Mouse (Mus musculus): ENCODE measurements around the gene Lhx5. TPM values are rescaled to one million over a fixed set of nuclear protein-coding genes. Genes with fewer than 3 reads are reported as not detected.

Lhx5 gene
- polyA plus RNA-seq, 1 experiment from 2014 or later = 45.2 TPM

- Histone ChIP-seq H3K27ac (replicated peaks) (no peak overlapping the region; the same call in 1 of the 2 replicates), H3K4me1 (no peaks in the 10 kb centered on the region), H3K9me3 (0 out of 2 replicates have a peak, but pooled peaks cover 2% of the 10 kb centered on the region), H3K4me2 (replicated peaks) (no peak overlapping the region), H3K4me3 (no peak overlapping the region), H3K27me3 (peaks cover 68% of the 10 kb centered on the region), H3K9ac (replicated peaks) (no peak overlapping the region), H3K36me3 (no peaks in the 10 kb centered on the region)
- no peak for ATAC-seq (ENCODE audit: low FRiP score, low read depth)
- WGBS = 56% methylated on average over 13 of the region's 13 CpGs
Measured at GRCm38 (mm10) chr5:120447305-120447704, 15.8 kb downstream of the Lhx5 start.

- H3K4me2 ChIP-seq (replicated peaks) = no peak overlapping the region
- H3K9ac ChIP-seq (replicated peaks) = no peak overlapping the region
- WGBS = 80% methylated on average over 14 of the region's 14 CpGs
- ATAC-seq (ENCODE audit: low FRiP score, low read depth) = no peak
- no peaks in the 10 kb centered on the region for H3K36me3 ChIP-seq
- no peak overlapping the region for H3K27ac ChIP-seq (replicated peaks)
- no peak overlapping the region for H3K4me3 ChIP-seq
- no peaks in the 10 kb centered on the region for H3K4me1 ChIP-seq
- H3K9me3 ChIP-seq = no peaks in the 10 kb centered on the region
- peaks cover 78% of the 10 kb centered on the region for H3K27me3 ChIP-seq
Measured at GRCm38 (mm10) chr5:120454756-120455337, 23.3 kb downstream of the Lhx5 start.

GRCm38 (mm10) chr5:120456253-120456652 lies 24.8 kb downstream of the Lhx5 start:
- H3K4me1 ChIP-seq = no peaks in the 10 kb centered on the region
- no peaks in the 10 kb centered on the region for H3K36me3 ChIP-seq
- H3K27ac ChIP-seq (replicated peaks) = no peak overlapping the region
- no peak overlapping the region for H3K9ac ChIP-seq (replicated peaks)
- H3K4me3 ChIP-seq = no peak overlapping the region
- H3K27me3 ChIP-seq = peaks cover 83% of the 10 kb centered on the region
- 24% methylated on average over 1 of the region's 1 CpGs for WGBS
- no peak overlapping the region for H3K4me2 ChIP-seq (replicated peaks)
- H3K9me3 ChIP-seq = no peaks in the 10 kb centered on the region
- no peak for ATAC-seq (ENCODE audit: low FRiP score, low read depth)

GRCm38 (mm10) chr5:120456841-120457554 lies 25.5 kb downstream of the Lhx5 start:
- no peak for ATAC-seq (ENCODE audit: low FRiP score, low read depth)
- Histone ChIP-seq H3K4me1 (no peaks in the 10 kb centered on the region), H3K4me3 (no peak overlapping the region), H3K27ac (replicated peaks) (no peak overlapping the region), H3K9ac (replicated peaks) (no peak overlapping the region), H3K36me3 (no peaks in the 10 kb centered on the region), H3K27me3 (peaks cover 87% of the 10 kb centered on the region), H3K9me3 (no peaks in the 10 kb centered on the region), H3K4me2 (replicated peaks) (no peak overlapping the region)
- 50% methylated on average over 7 of the region's 7 CpGs for WGBS

GRCm38 (mm10) chr5:120457628-120458027 lies 26.1 kb downstream of the Lhx5 start:
- Histone ChIP-seq H3K4me3 (no peak overlapping the region), H3K9ac (replicated peaks) (no peak overlapping the region), H3K9me3 (no peaks in the 10 kb centered on the region), H3K27me3 (peaks cover 92% of the 10 kb centered on the region), H3K27ac (replicated peaks) (no peak overlapping the region), H3K4me1 (no peaks in the 10 kb centered on the region), H3K4me2 (replicated peaks) (no peak overlapping the region), H3K36me3 (no peaks in the 10 kb centered on the region)
- peak; percentile 48; the same call in 1 of the 2 replicates for ATAC-seq (ENCODE audit: low FRiP score, low read depth)
- 7% methylated on average over 9 of the region's 9 CpGs for WGBS

- Histone ChIP-seq H3K36me3 (no peaks in the 10 kb centered on the region), H3K27me3 (peaks cover 88% of the 10 kb centered on the region), H3K4me1 (no peaks in the 10 kb centered on the region), H3K9me3 (no peaks in the 10 kb centered on the region), H3K4me3 (no peak overlapping the region), H3K9ac (replicated peaks) (no peak overlapping the region), H3K4me2 (replicated peaks) (no peak overlapping the region), H3K27ac (replicated peaks) (no peak overlapping the region)
- 81% methylated on average over 10 of the region's 10 CpGs for WGBS
- peak; percentile 29; the same call in 1 of the 2 replicates for ATAC-seq (ENCODE audit: low FRiP score, low read depth)
Measured at GRCm38 (mm10) chr5:120459133-120459532, 27.6 kb downstream of the Lhx5 start.

GRCm38 (mm10) chr5:120461902-120462301 lies 30.4 kb downstream of the Lhx5 start:
- 77% methylated on average over 15 of the region's 15 CpGs for WGBS
- no peak overlapping the region for H3K4me2 ChIP-seq (replicated peaks)

GRCm38 (mm10) chr5:120464321-120464720 lies 32.8 kb downstream of the Lhx5 start:
- H3K4me1 ChIP-seq = no peaks in the 10 kb centered on the region
- H3K27ac ChIP-seq (replicated peaks) = no peak overlapping the region
- ATAC-seq (ENCODE audit: low FRiP score, low read depth) = no peak
- no peaks in the 10 kb centered on the region for H3K9me3 ChIP-seq
- H3K4me2 ChIP-seq (replicated peaks) = no peak overlapping the region
- no peaks in the 10 kb centered on the region for H3K36me3 ChIP-seq
- H3K4me3 ChIP-seq = no peak overlapping the region
- peaks cover 50% of the 10 kb centered on the region for H3K27me3 ChIP-seq
- no peak overlapping the region for H3K9ac ChIP-seq (replicated peaks)
- WGBS = 75% methylated on average over 4 of the region's 4 CpGs

More at GRCm38 (mm10) chr5:120461902-120462301, 30.4 kb downstream of the Lhx5 start:
- Histone ChIP-seq H3K36me3 (no peaks in the 10 kb centered on the region), H3K4me1 (no peaks in the 10 kb centered on the region), H3K9ac (replicated peaks) (no peak overlapping the region), H3K4me3 (no peak overlapping the region), H3K27ac (replicated peaks) (no peak overlapping the region), H3K27me3 (peaks cover 64% of the 10 kb centered on the region), H3K9me3 (no peaks in the 10 kb centered on the region)
- no peak for ATAC-seq (ENCODE audit: low FRiP score, low read depth)

- WGBS = 42% methylated on average over 5 of the region's 5 CpGs
- Histone ChIP-seq H3K36me3 (no peaks in the 10 kb centered on the region), H3K4me2 (replicated peaks) (no peak overlapping the region), H3K9me3 (no peaks in the 10 kb centered on the region), H3K9ac (replicated peaks) (no peak overlapping the region), H3K4me3 (no peak overlapping the region), H3K4me1 (no peaks in the 10 kb centered on the region), H3K27me3 (peaks cover 43% of the 10 kb centered on the region), H3K27ac (replicated peaks) (no peak overlapping the region)
- no peak for ATAC-seq (ENCODE audit: low FRiP score, low read depth)
Measured at GRCm38 (mm10) chr5:120465062-120465461, 33.6 kb downstream of the Lhx5 start.

GRCm38 (mm10) chr5:120465860-120466259 lies 34.4 kb downstream of the Lhx5 start:
- Histone ChIP-seq H3K27me3 (peaks cover 36% of the 10 kb centered on the region), H3K4me2 (replicated peaks) (no peak overlapping the region), H3K27ac (replicated peaks) (no peak overlapping the region), H3K9me3 (no peaks in the 10 kb centered on the region), H3K4me3 (no peak overlapping the region), H3K36me3 (no peaks in the 10 kb centered on the region), H3K9ac (replicated peaks) (no peak overlapping the region), H3K4me1 (no peaks in the 10 kb centered on the region)
- ATAC-seq (ENCODE audit: low FRiP score, low read depth) = no peak
- WGBS = 83% methylated on average over 6 of the region's 6 CpGs

- Histone ChIP-seq H3K9me3 (no peaks in the 10 kb centered on the region), H3K36me3 (no peaks in the 10 kb centered on the region), H3K9ac (replicated peaks) (no peak overlapping the region), H3K4me2 (replicated peaks) (peak overlapping the region; percentile 24), H3K27me3 (peaks cover 30% of the 10 kb centered on the region), H3K4me1 (no peaks in the 10 kb centered on the region), H3K4me3 (no peak overlapping the region), H3K27ac (replicated peaks) (no peak overlapping the region)
- 12% methylated on average over 4 of the region's 4 CpGs for WGBS
- ATAC-seq (ENCODE audit: low FRiP score, low read depth) = no peak
Measured at GRCm38 (mm10) chr5:120467026-120467425, 35.5 kb downstream of the Lhx5 start.

GRCm38 (mm10) chr5:120468336-120468735 lies 36.8 kb downstream of the Lhx5 start:
- Histone ChIP-seq H3K9me3 (no peaks in the 10 kb centered on the region), H3K27ac (replicated peaks) (no peak overlapping the region), H3K4me2 (replicated peaks) (no peak overlapping the region), H3K4me3 (no peak overlapping the region), H3K27me3 (peaks cover 17% of the 10 kb centered on the region; the same call in 1 of the 2 replicates), H3K36me3 (no peaks in the 10 kb centered on the region), H3K4me1 (no peaks in the 10 kb centered on the region), H3K9ac (replicated peaks) (no peak overlapping the region)
- WGBS = 91% methylated on average over 5 of the region's 5 CpGs
- ATAC-seq (ENCODE audit: low FRiP score, low read depth) = no peak
